Mouse (Mus musculus) T-cell, adult 2 months (primary cell): Measurements from ENCODE around the gene Dlx1.
A peak's percentile ranks its signal among the peaks of the same experiment; 100 is the strongest.

ENCODE experiments used
- DNase-seq: peaks from one replicate; pipeline ENCODE4 v3.0.0; 2022; ENCODE audit warnings: low spot score

Dlx1 gene

GRCm38 (mm10) chr2:71528714-71529510, 999 bp downstream of the Dlx1 start:
- no peak for DNase-seq

GRCm38 (mm10) chr2:71529511-71530351, 1.8 kb downstream of the Dlx1 start:
- peak; percentile 33 for DNase-seq

- DNase-seq: no peak
Measured at GRCm38 (mm10) chr2:71530391-71531123, 2.6 kb downstream of the Dlx1 start.

DNA sequence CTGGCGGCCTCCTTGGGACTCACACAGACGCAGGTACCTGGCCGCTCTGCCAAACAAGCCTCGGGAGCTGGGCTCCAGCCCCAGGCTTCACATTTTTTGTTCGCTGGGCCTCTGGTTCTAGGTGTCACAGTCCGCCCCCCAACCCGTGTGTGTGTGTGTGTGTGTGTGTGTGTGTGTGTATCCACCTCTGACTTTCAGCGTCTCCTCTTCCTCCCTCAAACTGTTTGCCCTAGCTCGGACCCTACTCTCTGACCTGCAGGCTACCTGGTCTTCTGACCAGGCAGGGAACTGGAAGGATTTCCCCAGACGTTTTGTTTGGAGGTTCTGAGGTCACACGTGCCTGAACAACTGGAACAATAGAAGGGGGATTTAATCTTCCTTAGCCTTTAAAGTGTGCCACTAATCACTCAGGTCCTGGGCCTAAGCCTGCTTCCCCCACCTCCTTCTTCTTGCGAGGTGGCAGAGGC, 3.2 kb downstream of the Dlx1 start:
- no peak for DNase-seq

GRCm38 (mm10) chr2:71531990-71532970, 4.4 kb downstream of the Dlx1 start:
- no peak for DNase-seq

- no peak for DNase-seq
Measured at GRCm38 (mm10) chr2:71533094-71533493, 5.2 kb downstream of the Dlx1 start.

GRCm38 (mm10) chr2:71534242-71535052, 6.5 kb downstream of the Dlx1 start:
- no peak for DNase-seq

DNA sequence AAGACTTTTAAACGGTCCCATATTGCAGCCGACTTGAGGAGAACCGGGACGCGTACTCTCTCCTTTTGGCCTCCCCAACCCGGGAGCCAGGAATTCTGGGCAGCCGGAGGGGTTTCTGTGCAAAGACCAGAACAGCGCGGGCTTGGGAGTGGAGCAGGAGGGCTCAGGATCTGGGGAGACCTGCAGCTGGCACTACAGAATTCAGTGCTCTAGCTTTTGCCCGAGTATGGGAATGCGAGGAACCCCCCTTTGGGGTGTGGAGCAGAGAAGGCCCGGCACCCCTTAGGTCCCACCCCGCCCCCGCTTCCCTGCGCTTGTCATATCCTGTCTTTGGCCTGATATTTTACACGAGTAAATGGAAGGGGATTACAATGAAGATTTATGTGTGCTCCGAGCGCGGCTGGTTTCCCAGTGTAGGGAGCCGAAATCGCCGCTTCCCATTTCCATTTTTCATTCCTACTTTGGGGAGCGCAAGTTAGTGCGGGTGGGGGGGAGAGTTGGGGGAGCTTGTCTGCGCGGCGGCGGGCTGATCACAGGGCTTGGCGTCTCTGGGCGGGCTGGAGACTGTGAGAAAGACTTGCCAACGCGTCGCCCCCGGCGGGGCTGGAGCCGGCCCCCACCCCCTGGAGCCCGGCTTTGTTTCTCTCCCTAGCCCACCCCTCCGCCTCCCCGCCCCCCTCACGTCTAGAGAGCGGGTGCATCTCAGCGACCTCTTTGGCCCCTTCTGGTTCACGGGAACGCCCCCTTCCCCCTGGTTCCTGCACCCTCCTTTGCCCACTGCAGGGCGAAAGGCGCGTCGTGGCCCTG, 12.9 kb downstream of the Dlx1 start:
- DNase-seq: no peak

DNA sequence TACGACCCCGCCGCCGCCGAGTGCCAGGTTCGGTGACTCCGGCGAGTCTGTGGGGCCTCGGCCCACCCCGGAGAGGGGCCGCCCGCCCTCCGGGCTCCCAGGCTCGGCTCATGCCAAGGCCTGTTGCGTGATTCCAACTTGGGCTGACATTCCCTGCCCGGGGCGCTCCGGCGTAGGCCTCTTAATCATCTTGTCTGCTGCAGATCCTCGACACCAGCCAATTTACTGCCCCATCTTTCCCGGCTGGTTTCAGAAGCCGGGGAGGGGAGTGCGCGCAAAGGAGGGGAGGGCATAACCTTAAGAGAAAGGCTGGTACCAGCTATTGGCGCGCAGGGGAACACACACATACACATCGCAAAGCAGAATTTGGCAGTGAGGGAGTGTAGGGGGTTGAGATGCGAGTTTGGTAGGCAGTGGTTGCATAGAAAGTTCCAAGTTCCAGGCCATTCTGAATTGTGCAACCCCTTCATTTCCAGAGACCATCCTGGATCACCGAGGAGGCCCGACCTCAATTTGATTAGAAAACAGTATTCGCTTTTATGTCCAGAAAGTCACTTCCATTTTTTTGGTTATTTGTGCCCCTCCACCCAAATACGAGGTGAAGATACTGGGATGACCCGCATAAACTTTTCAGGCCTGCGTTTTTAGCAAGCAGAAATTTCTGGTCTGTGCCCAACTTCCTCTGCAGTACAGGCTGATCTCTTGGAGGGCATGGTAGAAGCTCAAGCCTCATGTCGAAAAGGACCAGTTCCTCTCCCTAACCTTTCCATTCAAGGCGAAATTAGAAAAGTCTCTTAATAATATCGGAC, 13.7 kb downstream of the Dlx1 start:
- DNase-seq: no peak

- DNase-seq: no peak
Measured at GRCm38 (mm10) chr2:71542227-71542815, 14.4 kb downstream of the Dlx1 start.

GRCm38 (mm10) chr2:71542816-71543301, 14.9 kb downstream of the Dlx1 start:
- no peak for DNase-seq

- no peak for DNase-seq
Measured at GRCm38 (mm10) chr2:71543531-71543930, 15.6 kb downstream of the Dlx1 start.

- DNase-seq: no peak
Measured at GRCm38 (mm10) chr2:71543948-71544347, 16.0 kb downstream of the Dlx1 start.

- DNase-seq: no peak
Measured at GRCm38 (mm10) chr2:71544391-71545285, 16.7 kb downstream of the Dlx1 start.

GRCm38 (mm10) chr2:71545401-71545881, 17.5 kb downstream of the Dlx1 start:
- no peak for DNase-seq

- peak; percentile 33 for DNase-seq
Measured at GRCm38 (mm10) chr2:71545882-71546639, 18.1 kb downstream of the Dlx1 start.
